Mouse (Mus musculus) lung, postnatal 0 days (tissue): ENCODE measurements around the gene Gpr39.

Experiments used
- CTCF ChIP-seq: IDR thresholded peaks from 2 replicates; pipeline ENCODE4 v1.5.1; 2016; ENCODE audit warnings: antibody characterized with exemption, mild to moderate bottlenecking
- EP300 ChIP-seq: IDR thresholded peaks from 2 replicates; pipeline ENCODE4 v1.6.1; 2016; ENCODE audit warnings: antibody characterized with exemption, mild to moderate bottlenecking, control low read depth

DNA sequence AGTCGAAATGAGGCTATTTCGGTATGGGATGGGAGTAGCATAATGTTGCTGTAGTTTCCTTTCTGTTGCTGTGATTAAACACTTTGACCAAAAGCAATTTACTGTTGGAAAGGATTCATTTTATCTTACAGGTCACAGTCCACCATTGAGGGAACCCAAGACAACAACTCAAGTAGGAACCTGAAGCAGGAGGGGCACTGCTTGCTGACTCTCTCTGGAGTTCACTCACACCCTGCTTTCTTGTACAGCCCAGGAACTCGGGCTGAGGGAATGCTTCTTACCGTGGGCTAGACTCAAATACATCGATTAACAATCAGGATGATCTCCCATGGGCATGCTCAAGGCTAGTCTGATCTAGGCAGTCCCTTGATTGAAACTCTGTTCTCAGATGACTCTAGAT lies 14.1 kb upstream of the Gpr39 start:
- no peak for TF ChIP-seq CTCF
- no peak for TF ChIP-seq EP300
